Mouse (Mus musculus) CH12.LX (cell line): ENCODE measurements around the gene Rbpms2.

Experiments
- CTCF ChIP-seq, 2 experiments: IDR thresholded peaks in 1 of 2; conservative IDR thresholded peaks in 1 of 2; 2 replicates each; pipeline ENCODE4 v1.5.1; 2011 to 2012; ENCODE audit warnings: low read depth in 2 of 2, low read length in 2 of 2, improper control_type of control experiment in 1 of 2, inconsistent platforms in 1 of 2, mild to moderate bottlenecking in 1 of 2, moderate library complexity in 1 of 2
- ELF1 ChIP-seq: IDR thresholded peaks from 2 replicates; pipeline ENCODE4 v1.6.1; 2014; ENCODE audit warnings: low read depth, mild to moderate bottlenecking, inconsistent platforms, low read length, improper control_type of control experiment
- EP300 ChIP-seq: IDR thresholded peaks from 2 replicates; pipeline ENCODE4 v1.6.1; 2011; ENCODE audit warnings: low read length, improper control_type of control experiment
- HCFC1 ChIP-seq: IDR thresholded peaks from 2 replicates; pipeline ENCODE4 v1.6.1; 2012; ENCODE audit warnings: low read depth, mild to moderate bottlenecking, inconsistent platforms, low read length, improper control_type of control experiment
- JUN ChIP-seq: IDR thresholded peaks from 2 replicates; pipeline ENCODE4 v1.6.1; 2011; ENCODE audit warnings: low read depth, mild to moderate bottlenecking, low read length, improper control_type of control experiment, moderate library complexity; ENCODE audit not compliant: insufficient read depth
- POLR2A ChIP-seq: IDR thresholded peaks from 2 replicates; pipeline ENCODE4 v1.6.1; 2011; ENCODE audit warnings: low read depth, mild to moderate bottlenecking, improper control_type of control experiment, low read length
- POLR2AphosphoS2 ChIP-seq: IDR thresholded peaks from 2 replicates; pipeline ENCODE4 v1.6.1; 2011; ENCODE audit warnings: low read depth, low read length, improper control_type of control experiment
- UBTF ChIP-seq: IDR thresholded peaks from 2 replicates; pipeline ENCODE4 v1.6.1; 2012; ENCODE audit warnings: low read depth, mild to moderate bottlenecking, inconsistent platforms, low read length, improper control_type of control experiment, moderate library complexity
- USF1 ChIP-seq: IDR thresholded peaks from 2 replicates; pipeline ENCODE4 v1.6.1; 2014; ENCODE audit warnings: low read depth, mild to moderate bottlenecking, inconsistent platforms, low read length, improper control_type of control experiment
- USF2 ChIP-seq: conservative IDR thresholded peaks from 2 replicates; pipeline ENCODE4 v1.6.1; 2011; ENCODE audit warnings: low read depth, low read length, improper control_type of control experiment
- ZC3H11A ChIP-seq: IDR thresholded peaks from 2 replicates; pipeline ENCODE4 v1.6.1; 2012; ENCODE audit warnings: low read depth, mild to moderate bottlenecking, inconsistent platforms, low read length, improper control_type of control experiment
- ZKSCAN1 ChIP-seq: IDR thresholded peaks from 2 replicates; pipeline ENCODE4 v1.6.1; 2012; ENCODE audit warnings: low read depth, inconsistent platforms, low read length, improper control_type of control experiment, borderline replicate concordance
- ZNF384 ChIP-seq: IDR thresholded peaks from 2 replicates; pipeline ENCODE4 v1.6.1; 2012; ENCODE audit warnings: low read depth, low read length, improper control_type of control experiment, inconsistent platforms

GRCm38 (mm10) chr9:65653741-65654140, 24.3 kb downstream of the Rbpms2 start:
- TF ChIP-seq POLR2AphosphoS2 (no peak), CTCF (conservative IDR thresholded peaks at IDR 0.05 in 1 of 2, IDR thresholded peaks at IDR 0.05 in 1 of 2; ENCODE audit: low read depth in 2 of 2, low read length in 2 of 2) (no peak), POLR2A (no peak), HCFC1 (no peak), ELF1 (no peak), EP300 (no peak), ZNF384 (no peak), USF1 (no peak), ZKSCAN1 (no peak), JUN (no peak), ZC3H11A (no peak), UBTF (no peak), USF2 (no peak)
